Mouse (Mus musculus) liver, embryonic 15.5 days (tissue): ENCODE measurements around the gene Sez6l2. TPM values are rescaled to one million over a fixed set of nuclear protein-coding genes. Genes with fewer than 3 reads are reported as not detected.
A peak's percentile ranks its signal among the peaks of the same experiment; 100 is the strongest.

ENCODE experiments used
- ATAC-seq: fragments of 200-750 bp; cut with Nextera tagmentation; 2 replicates; pipeline ENCODE4 v1.8.0; 2017; ENCODE audit warnings: moderate number of reproducible peaks, mild to moderate bottlenecking, moderate library complexity; ENCODE audit not compliant: insufficient read depth
- H3K27ac ChIP-seq: fragments of 300-500 bp; sonication (generic); replicated peaks from 2 replicates; pipeline ENCODE4 v1.5.1; 2015; ENCODE audit warnings: mild to moderate bottlenecking, inconsistent platforms
- H3K27me3 ChIP-seq: fragments of 300-500 bp; sonication (generic); 2 replicates; pipeline ENCODE4 v1.6.1; 2015; ENCODE audit warnings: mild to moderate bottlenecking, inconsistent platforms
- H3K36me3 ChIP-seq: fragments of 300-500 bp; sonication (generic); replicated peaks from 2 replicates; pipeline ENCODE4 v1.6.1; 2015; ENCODE audit warnings: moderate library complexity, mild to moderate bottlenecking, inconsistent platforms
- H3K4me1 ChIP-seq: fragments of 300-500 bp; sonication (generic); replicated peaks from 2 replicates; pipeline ENCODE4 v1.6.1; 2015; ENCODE audit warnings: inconsistent platforms
- H3K4me2 ChIP-seq: fragments of 300-500 bp; sonication (generic); 2 replicates; pipeline ENCODE4 v1.6.1; 2015; ENCODE audit warnings: moderate library complexity, mild to moderate bottlenecking, inconsistent platforms
- H3K4me3 ChIP-seq: fragments of 300-500 bp; sonication (generic); replicated peaks from 2 replicates; pipeline ENCODE4 v1.5.1; 2015; ENCODE audit warnings: mild to moderate bottlenecking, inconsistent platforms
- H3K9ac ChIP-seq: fragments of 300-500 bp; sonication (generic); 2 replicates; pipeline ENCODE4 v1.6.1; 2015; ENCODE audit warnings: moderate library complexity, mild to moderate bottlenecking, inconsistent platforms
- H3K9me3 ChIP-seq: fragments of 300-500 bp; sonication (generic); replicated peaks from 2 replicates; pipeline ENCODE4 v1.6.1; 2016; ENCODE audit warnings: inconsistent platforms
- WGBS: fragments of 180-500 bp; shearing (Covaris S2); methylation state at CpG from one replicate; pipeline ENCODE4 v1.1.7; 2015; ENCODE audit warnings: mixed read lengths; ENCODE audit not compliant: insufficient replicate concordance; 5-methylcytosine and 5-hydroxymethylcytosine counted together
- polyA plus RNA-seq: library from polyadenylated mRNA; unstranded; fragments of >200 nt; fragmentation: Nextera tagmentation; extraction: Ambion mirVana; gene quantifications from 2 replicates; pipeline ENCODE4 v1.2.1, GENCODE M21; 2015

The Sez6l2 gene
- polyA plus RNA-seq, 1 experiment from 2014 or later: 0.07 TPM

DNA sequence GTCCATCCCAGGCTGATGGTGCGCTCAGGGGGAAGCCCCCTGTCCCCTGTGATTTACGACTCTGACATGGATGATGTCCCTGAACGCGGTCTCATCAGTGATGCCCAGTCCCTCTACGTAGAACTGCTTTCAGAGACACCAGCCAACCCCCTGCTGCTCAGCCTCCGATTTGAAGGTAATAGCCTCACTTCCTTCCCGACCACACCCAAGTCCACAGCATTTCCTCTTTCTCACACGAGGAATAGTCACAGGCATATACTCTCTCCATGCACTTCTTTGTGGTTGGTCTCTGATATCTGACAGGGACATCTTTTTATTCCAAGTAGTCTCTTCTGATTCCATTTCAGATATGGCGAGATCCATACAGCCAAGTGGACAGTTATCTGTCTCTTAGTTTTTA is 9.4 kb downstream of the Sez6l2 start:
- no peaks in the 10 kb centered on the region for H3K9me3 ChIP-seq
- peaks cover 24% of the 10 kb centered on the region for H3K27me3 ChIP-seq
- no peak for ATAC-seq
- H3K36me3 ChIP-seq: no peaks in the 10 kb centered on the region
- H3K4me1 ChIP-seq: no peaks in the 10 kb centered on the region
- WGBS: 33% methylated on average over 9 of the region's 9 CpGs
- H3K27ac ChIP-seq: no peak overlapping the region
- H3K9ac ChIP-seq: no peak overlapping the region
- H3K4me2 ChIP-seq: no peak overlapping the region
- no peak overlapping the region for H3K4me3 ChIP-seq

DNA sequence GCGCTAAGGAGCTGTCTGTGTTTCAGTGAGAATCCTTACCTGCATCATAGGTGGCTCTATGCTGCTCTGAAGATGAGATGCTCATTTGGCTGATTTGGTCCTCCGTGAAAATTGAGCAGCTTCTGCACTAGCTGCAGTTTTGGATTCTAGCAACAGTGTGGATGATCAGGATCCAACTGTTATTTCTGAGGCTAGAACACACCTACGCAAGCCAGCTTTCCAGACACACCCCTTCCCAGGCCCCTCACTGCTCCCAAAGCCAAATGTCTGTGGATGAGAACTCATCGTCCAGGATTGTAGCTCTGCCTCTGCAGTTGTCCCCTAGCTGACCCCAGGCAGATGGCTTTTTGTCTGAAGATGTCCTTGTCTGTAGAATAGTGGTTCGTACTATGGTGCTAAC is 10.7 kb downstream of the Sez6l2 start:
- no peak overlapping the region for H3K4me3 ChIP-seq
- H3K9me3 ChIP-seq: no peaks in the 10 kb centered on the region
- WGBS: 67% methylated on average over 5 of the region's 5 CpGs
- no peaks in the 10 kb centered on the region for H3K4me1 ChIP-seq
- no peaks in the 10 kb centered on the region for H3K36me3 ChIP-seq
- peaks cover 24% of the 10 kb centered on the region for H3K27me3 ChIP-seq
- ATAC-seq: no peak
- H3K4me2 ChIP-seq: no peak overlapping the region
- no peak overlapping the region for H3K9ac ChIP-seq
- H3K27ac ChIP-seq: no peak overlapping the region

DNA sequence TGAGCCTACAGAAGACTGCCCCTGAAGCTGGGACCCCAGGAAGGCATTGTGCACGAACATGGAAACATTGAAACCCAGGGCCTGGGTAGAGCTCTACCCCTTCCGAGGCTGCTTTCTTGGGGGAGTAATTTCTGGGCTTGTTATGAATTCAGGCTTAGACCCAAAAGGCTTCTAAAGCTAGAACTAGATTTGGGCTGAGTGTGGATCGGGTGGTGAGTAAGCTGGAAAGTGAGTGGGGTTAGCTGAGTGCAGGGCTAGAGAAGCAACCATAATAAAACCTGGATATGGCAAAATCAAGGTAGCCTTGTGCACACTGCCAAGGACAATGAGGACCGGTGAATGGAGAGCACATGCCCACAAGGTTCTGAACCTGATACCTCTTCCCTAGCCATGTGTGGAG is 11.6 kb downstream of the Sez6l2 start:
- Histone ChIP-seq H3K27ac (no peak overlapping the region), H3K27me3 (peaks cover 24% of the 10 kb centered on the region), H3K36me3 (no peaks in the 10 kb centered on the region), H3K4me1 (no peaks in the 10 kb centered on the region), H3K9ac (no peak overlapping the region), H3K9me3 (no peaks in the 10 kb centered on the region), H3K4me2 (no peak overlapping the region), H3K4me3 (no peak overlapping the region)
- no peak for ATAC-seq
- 62% methylated on average over 4 of the region's 4 CpGs for WGBS

DNA sequence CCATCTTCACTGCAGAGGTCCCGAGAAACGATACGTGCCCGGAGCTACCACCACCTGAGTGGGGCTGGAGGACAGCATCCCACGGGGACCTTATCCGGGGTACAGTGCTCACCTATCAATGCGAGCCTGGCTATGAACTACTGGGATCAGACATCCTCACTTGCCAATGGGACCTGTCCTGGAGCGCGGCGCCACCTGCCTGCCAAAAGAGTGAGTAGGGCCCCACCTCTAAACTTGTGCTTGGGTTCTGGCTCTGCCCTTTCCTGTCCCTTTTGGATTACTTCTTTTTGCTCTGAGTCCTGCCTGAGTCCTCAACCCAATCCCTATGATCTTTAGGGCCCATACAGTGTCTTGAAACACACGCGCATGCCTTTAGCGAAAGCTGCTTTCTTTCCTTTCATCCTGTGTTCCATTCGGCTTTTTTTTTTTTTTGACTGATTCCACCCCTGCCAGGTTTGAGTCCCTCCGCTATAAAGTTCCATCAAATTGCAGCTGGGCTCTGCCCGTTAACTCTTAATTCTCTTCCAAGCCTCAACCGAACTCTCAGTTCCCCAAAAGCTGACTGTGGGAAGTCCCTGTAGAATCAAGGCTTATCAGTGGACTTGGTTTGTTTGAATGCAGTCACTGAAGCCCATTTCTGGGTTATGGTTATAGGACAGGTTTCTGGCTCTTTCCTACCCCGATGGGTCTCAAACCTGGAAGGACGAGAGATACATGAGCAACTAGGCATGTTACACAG is 13.4 kb downstream of the Sez6l2 start:
- H3K27ac ChIP-seq: no peak overlapping the region
- no peaks in the 10 kb centered on the region for H3K4me1 ChIP-seq
- no peak for ATAC-seq
- H3K9ac ChIP-seq: no peak overlapping the region
- H3K36me3 ChIP-seq: no peaks in the 10 kb centered on the region
- H3K27me3 ChIP-seq: peaks cover 24% of the 10 kb centered on the region
- H3K9me3 ChIP-seq: no peaks in the 10 kb centered on the region
- no peak overlapping the region for H3K4me2 ChIP-seq
- 28% methylated on average over 19 of the region's 19 CpGs for WGBS
- H3K4me3 ChIP-seq: no peak overlapping the region

DNA sequence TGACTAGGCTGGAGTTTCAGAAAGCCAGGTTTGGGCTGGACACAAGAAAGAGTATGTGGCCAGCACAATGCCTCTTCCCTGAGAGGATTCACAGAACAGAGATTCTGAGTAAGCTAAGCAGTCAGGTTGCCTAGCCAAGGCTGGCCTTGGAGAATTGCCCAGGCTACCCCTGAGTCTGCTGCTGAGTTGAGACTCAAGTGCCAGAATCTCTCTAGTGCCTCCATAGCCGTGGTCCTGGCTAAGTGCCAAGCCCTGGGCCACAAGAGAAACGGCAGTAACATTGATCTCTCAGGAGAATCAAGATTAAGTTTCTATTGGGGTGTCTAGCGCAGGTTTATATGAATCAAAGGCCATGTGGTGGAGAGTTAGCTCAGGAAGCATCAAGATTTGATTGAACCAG is 15.2 kb downstream of the Sez6l2 start:
- ATAC-seq: no peak
- 42% methylated on average over 3 of the region's 3 CpGs for WGBS
- Histone ChIP-seq H3K27me3 (peaks cover 24% of the 10 kb centered on the region), H3K4me3 (no peak overlapping the region), H3K9ac (no peak overlapping the region), H3K36me3 (no peaks in the 10 kb centered on the region), H3K4me2 (no peak overlapping the region), H3K27ac (no peak overlapping the region), H3K9me3 (no peaks in the 10 kb centered on the region), H3K4me1 (no peaks in the 10 kb centered on the region)

DNA sequence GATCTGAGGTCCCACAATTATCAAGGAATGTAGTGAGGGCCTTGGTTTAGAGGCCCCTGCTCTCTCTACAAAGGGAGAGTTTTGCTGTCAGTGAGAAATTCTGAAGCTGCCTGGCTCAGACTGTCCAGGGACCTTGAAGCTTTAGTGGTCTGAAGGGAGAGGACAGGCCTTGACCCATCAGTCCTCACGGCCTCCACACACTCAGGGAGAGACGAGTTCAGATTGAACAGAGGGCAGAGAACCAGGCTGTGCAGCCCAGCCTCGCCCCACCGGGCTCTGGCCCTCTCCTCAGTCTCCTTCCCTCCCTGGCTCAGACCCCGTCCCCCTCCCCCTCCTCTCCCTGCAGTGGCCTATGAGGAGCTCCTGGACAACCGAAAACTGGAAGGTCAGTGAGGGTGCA is 17.0 kb downstream of the Sez6l2 start:
- Histone ChIP-seq H3K9ac (no peak overlapping the region), H3K9me3 (no peaks in the 10 kb centered on the region)
- 67% methylated on average over 6 of the region's 6 CpGs for WGBS

DNA sequence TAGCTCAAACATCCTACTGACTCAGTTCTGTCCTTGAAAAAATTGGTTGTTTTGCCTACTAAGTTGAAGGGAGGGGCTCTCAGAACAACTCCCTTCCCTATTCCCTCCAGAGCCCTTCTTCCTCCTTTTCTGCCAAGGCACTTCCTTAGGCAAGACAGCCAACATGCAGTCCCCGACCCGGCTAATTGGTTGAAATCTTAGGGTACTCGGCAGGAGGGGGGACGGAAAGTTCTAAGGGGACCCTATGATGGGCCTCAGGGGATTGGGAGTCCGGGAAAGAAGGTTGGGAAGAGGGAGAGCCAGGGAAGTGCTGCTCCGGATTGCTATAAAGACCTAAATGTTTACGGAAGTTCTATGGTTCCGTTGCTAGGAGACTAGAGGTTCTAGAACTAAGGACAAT is 25.1 kb downstream of the Sez6l2 start:
- Histone ChIP-seq H3K9me3 (no peaks in the 10 kb centered on the region), H3K4me3 (peak overlapping the region; percentile 92), H3K36me3 (peaks cover 28% of the 10 kb centered on the region), H3K27me3 (no peaks in the 10 kb centered on the region), H3K4me2 (peak overlapping the region; percentile 74), H3K27ac (0 out of 2 replicates have a peak overlapping the region, but pooled peaks have one; percentile 94), H3K9ac (no peak overlapping the region), H3K4me1 (peaks cover 40% of the 10 kb centered on the region)
- no peak for ATAC-seq
- 5% methylated on average over 8 of the region's 8 CpGs for WGBS

More for the DNA sequence above, 17.0 kb downstream of the Sez6l2 start:
- no peak for ATAC-seq
- H3K36me3 ChIP-seq: no peaks in the 10 kb centered on the region
- H3K27ac ChIP-seq: no peak overlapping the region
- peaks cover 19% of the 10 kb centered on the region for H3K27me3 ChIP-seq
- H3K4me3 ChIP-seq: no peak overlapping the region
- no peaks in the 10 kb centered on the region for H3K4me1 ChIP-seq
- H3K4me2 ChIP-seq: no peak overlapping the region

DNA sequence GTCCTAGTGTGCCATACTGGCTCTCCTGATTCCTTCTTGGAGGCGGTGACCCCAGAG is 25.4 kb downstream of the Sez6l2 start, which contains the start of gene Cdipt:
TSS of gene Cdipt (plus strand) at position 22 of the 57 bp plus-strand sequence.
- Histone ChIP-seq H3K27me3 (no peaks in the 10 kb centered on the region), H3K4me3 (peak within 1 kb of the TSS; percentile 92), H3K27ac (peak within 1 kb of the TSS; percentile 94), H3K9me3 (no peaks in the 10 kb centered on the region), H3K4me1 (peaks cover 40% of the 10 kb centered on the region), H3K36me3 (peaks cover 30% of the 10 kb centered on the region), H3K9ac (peak within 1 kb of the TSS; percentile 95), H3K4me2 (peak within 1 kb of the TSS; percentile 74)
- ATAC-seq: no peak
- 4% methylated on average over 1 of the region's 1 CpGs for WGBS

DNA sequence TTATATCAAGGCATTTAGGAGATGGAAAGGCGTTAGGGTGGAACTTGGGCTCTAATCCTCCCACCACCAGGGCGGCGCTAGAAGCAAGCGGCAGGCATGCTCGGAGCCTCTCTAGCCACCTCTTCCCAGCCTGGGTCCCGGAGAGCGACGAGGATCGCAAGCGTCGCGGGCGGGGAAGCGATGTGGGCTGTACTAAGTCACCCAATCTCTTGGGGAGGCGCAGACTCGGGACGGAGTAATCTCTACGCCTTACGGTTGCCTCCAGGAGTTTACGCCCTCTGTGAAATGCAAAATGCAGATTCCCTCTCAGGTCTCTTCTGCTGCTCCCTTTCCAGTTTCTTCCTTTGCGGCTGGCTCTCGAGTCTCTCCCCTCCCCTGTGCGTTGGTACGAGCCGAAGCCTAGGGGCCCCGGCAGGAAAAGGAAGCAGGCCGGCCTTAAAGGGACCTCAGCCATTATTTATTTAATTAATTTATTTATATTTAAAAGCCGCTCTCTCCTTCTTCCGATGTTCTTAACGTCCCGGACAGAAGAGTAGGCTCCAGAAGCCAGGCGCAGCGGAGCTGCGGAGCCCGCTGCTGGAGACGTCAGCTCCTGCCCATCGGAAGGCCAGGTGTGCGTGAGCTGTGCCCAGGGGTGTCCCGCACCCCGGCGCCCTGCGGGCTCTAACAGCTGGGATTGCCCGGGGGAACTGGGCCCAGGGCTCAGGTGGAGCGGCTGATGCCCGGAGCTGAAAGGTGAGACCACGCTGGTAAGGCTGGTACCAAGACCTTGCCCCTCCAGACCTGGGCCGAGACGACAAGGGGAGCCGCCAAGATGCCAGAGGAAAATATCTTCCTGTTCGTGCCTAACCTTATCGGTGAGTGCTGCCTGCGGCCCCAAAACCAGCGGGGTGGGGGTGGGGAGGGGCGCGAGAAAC is 25.8 kb downstream of the Sez6l2 start, which contains the start of gene Cdiptos:
TSS of gene Cdiptos (minus strand) at position 149 of the 917 bp plus-strand sequence.
- peak within 1 kb of the TSS; percentile 92 for H3K4me3 ChIP-seq
- peak within 1 kb of the TSS; percentile 95 for H3K9ac ChIP-seq
- peaks cover 40% of the 10 kb centered on the region for H3K4me1 ChIP-seq
- H3K36me3 ChIP-seq: peaks cover 30% of the 10 kb centered on the region
- peak within 1 kb of the TSS; percentile 94 for H3K27ac ChIP-seq
- peak; percentile 94 for ATAC-seq
- no peaks in the 10 kb centered on the region for H3K27me3 ChIP-seq
- WGBS: under 1% methylated on average over 55 of the region's 55 CpGs
- H3K9me3 ChIP-seq: no peaks in the 10 kb centered on the region
- H3K4me2 ChIP-seq: peak within 1 kb of the TSS; percentile 74

DNA sequence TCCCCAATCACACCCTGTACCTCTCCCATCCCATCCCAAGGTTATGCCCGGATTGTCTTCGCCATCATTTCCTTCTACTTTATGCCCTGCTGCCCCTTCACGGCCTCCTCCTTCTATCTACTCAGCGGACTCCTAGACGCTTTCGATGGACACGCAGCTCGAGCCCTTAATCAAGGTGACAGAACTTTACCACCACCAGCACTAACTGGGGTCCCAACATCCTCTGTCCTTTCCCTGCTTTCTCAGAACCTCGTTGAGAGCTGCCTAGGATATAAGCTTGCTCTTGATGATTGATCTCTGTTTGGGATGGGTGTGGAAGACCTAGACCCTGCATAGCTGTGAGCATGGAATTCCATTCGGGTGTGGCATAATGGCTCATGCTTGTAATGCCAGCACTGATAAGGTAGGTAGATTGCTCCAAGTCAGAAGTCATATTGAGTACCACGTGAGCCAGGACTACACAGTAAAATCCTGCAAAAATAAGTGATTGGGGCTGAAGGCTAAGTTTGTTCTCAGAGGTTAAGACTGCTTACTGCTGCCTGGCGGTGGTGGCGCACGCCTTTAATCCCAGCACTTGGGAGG is 26.6 kb downstream of the Sez6l2 start:
- H3K9ac ChIP-seq: peak overlapping the region; percentile 95
- H3K4me3 ChIP-seq: peak overlapping the region; percentile 92
- 23% methylated on average over 14 of the region's 14 CpGs for WGBS
- peaks cover 47% of the 10 kb centered on the region for H3K4me1 ChIP-seq
- peak overlapping the region; percentile 94 for H3K27ac ChIP-seq
- no peaks in the 10 kb centered on the region for H3K27me3 ChIP-seq
- ATAC-seq: no peak
- peaks cover 30% of the 10 kb centered on the region for H3K36me3 ChIP-seq
- no peaks in the 10 kb centered on the region for H3K9me3 ChIP-seq
- H3K4me2 ChIP-seq: peak overlapping the region; percentile 74

DNA sequence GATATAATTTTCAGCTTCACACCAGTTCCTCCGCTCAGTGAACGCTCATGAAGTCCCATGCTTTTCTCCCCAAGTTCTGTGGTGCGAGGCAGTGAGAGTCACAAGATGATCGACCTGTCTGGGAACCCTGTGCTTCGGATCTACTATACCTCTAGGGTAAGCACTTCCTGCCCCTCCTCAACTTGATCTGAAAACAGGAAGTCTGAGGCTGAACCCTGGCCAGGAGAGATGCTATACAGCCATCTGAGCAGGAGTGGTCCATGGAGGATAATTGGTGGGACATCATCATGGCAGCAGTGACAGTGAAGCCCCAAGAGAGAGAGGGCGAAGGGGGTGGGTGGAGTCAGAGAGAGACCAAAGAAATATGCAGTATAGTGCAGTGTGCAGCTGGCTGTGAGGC is 28.5 kb downstream of the Sez6l2 start:
- no peak overlapping the region for H3K27ac ChIP-seq
- H3K36me3 ChIP-seq: peaks cover 30% of the 10 kb centered on the region
- ATAC-seq: no peak
- H3K4me2 ChIP-seq: no peak overlapping the region
- no peaks in the 10 kb centered on the region for H3K9me3 ChIP-seq
- H3K27me3 ChIP-seq: no peaks in the 10 kb centered on the region
- H3K4me1 ChIP-seq: peaks cover 50% of the 10 kb centered on the region
- no peak overlapping the region for H3K4me3 ChIP-seq
- H3K9ac ChIP-seq: no peak overlapping the region
- 78% methylated on average over 6 of the region's 6 CpGs for WGBS
